Mouse (Mus musculus) megakaryocyte, embryonic 14.5 days (primary cell): ENCODE data around the gene Gpr21.

Experiments
- FLI1 ChIP-seq: IDR thresholded peaks from 2 replicates; pipeline ENCODE4 v1.6.1; 2012; ENCODE audit warnings: low read length, inconsistent platforms, mixed read lengths
- GATA1 ChIP-seq: IDR thresholded peaks from 3 replicates; pipeline ENCODE4 v1.6.1; 2012; ENCODE audit warnings: mixed read lengths, low read length, inconsistent platforms, borderline replicate concordance

DNA sequence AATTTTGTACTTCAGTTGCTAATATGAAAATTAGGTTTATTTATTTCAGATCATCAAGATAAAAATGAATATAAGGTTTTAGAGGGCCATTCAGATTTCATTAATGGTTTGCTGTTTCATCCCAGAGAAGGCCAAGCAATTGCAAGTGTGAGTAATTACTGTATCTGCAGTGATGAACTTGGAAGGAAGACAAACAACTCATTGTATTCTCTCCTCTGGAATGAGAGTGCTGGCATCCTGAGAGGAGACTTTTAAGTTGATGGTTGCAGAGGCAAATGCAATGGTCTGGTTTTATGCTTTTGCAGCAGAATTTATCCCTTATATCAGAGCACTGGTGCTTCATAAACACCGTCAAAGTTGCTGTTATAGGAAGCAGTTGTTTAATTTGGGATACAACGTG, 27.2 kb upstream of the Gpr21 start:
- TF ChIP-seq GATA1 (no peak), FLI1 (no peak)
